Mouse (Mus musculus) neural tube, embryonic 12.5 days (tissue): ENCODE measurements around the gene Rcc1. TPM values are rescaled to one million over a fixed set of nuclear protein-coding genes. Genes with fewer than 3 reads are reported as not detected.
"Not testable (repeated sequence)": the region's sequence is repeated elsewhere in the genome, so short reads cannot be mapped to it uniquely, and the experiment has no call there.

Experiments
- ATAC-seq: fragments of 200-750 bp; cut with Nextera tagmentation; 2 replicates; pipeline ENCODE4 v1.8.0; 2017; ENCODE audit warnings: low read depth, mild to moderate bottlenecking, moderate TSS enrichment, moderate library complexity; ENCODE audit not compliant: low FRiP score
- H3K27ac ChIP-seq: fragments of 300-500 bp; sonication (generic); 2 replicates; pipeline ENCODE4 v1.5.1; 2016
- H3K27me3 ChIP-seq: fragments of 300-500 bp; sonication (generic); replicated peaks from 2 replicates; pipeline ENCODE4 v1.6.1; 2016; ENCODE audit warnings: mild to moderate bottlenecking
- H3K36me3 ChIP-seq: fragments of 300-500 bp; sonication (generic); 2 replicates; pipeline ENCODE4 v1.6.1; 2016; ENCODE audit warnings: mild to moderate bottlenecking
- H3K4me1 ChIP-seq: fragments of 300-500 bp; sonication (generic); 2 replicates; pipeline ENCODE4 v1.6.1; 2016
- H3K4me2 ChIP-seq: fragments of 300-500 bp; sonication (generic); replicated peaks from 2 replicates; pipeline ENCODE4 v1.6.1; 2016; ENCODE audit warnings: mild to moderate bottlenecking
- H3K4me3 ChIP-seq: fragments of 300-500 bp; sonication (generic); 2 replicates; pipeline ENCODE4 v1.5.1; 2016
- H3K9ac ChIP-seq: fragments of 300-500 bp; sonication (generic); 2 replicates; pipeline ENCODE4 v1.6.1; 2016; ENCODE audit warnings: mild to moderate bottlenecking
- H3K9me3 ChIP-seq: fragments of 300-500 bp; sonication (generic); 2 replicates; pipeline ENCODE4 v1.6.1; 2016; ENCODE audit warnings: mild to moderate bottlenecking
- WGBS: fragments of 180-500 bp; shearing (Covaris S2); methylation state at CpG from one replicate; pipeline ENCODE4 v1.1.7; 2016; 5-methylcytosine and 5-hydroxymethylcytosine counted together
- polyA plus RNA-seq: library from polyadenylated mRNA; unstranded; fragments of >200 nt; fragmentation: Nextera tagmentation; extraction: Ambion mirVana; gene quantifications from 2 replicates; pipeline ENCODE4 v1.2.1, GENCODE M21; 2016

Gene Rcc1
- polyA plus RNA-seq, 1 experiment from 2014 or later, result 71.0 TPM

- ATAC-seq, result peak; percentile 88
- Histone ChIP-seq H3K9ac (peak overlapping the region; percentile 83), H3K9me3 (no peaks in the 10 kb centered on the region), H3K4me2 (peak overlapping the region; percentile 73), H3K4me3 (peak overlapping the region; percentile 78), H3K27me3 (no peaks in the 10 kb centered on the region), H3K27ac (peak overlapping the region; percentile 75), H3K4me1 (peaks cover 13% of the 10 kb centered on the region; the same call in 1 of the 2 replicates), H3K36me3 (peaks cover 34% of the 10 kb centered on the region)
- 2% methylated on average over 41 of the region's 41 CpGs for WGBS
These were observed 44.8 kb downstream of the Rcc1 start for GRCm38 (mm10) chr4:132308437-132309139.

- H3K36me3 ChIP-seq, result peaks cover 10% of the 10 kb centered on the region
- H3K27me3 ChIP-seq, result no peaks in the 10 kb centered on the region
- H3K27ac ChIP-seq, result no peak overlapping the region
- no peaks in the 10 kb centered on the region for H3K9me3 ChIP-seq
- no peak overlapping the region for H3K9ac ChIP-seq
- peaks cover 18% of the 10 kb centered on the region for H3K4me1 ChIP-seq
- no peak overlapping the region for H3K4me3 ChIP-seq
- ATAC-seq, result no peak
- H3K4me2 ChIP-seq, result no peak overlapping the region
- WGBS, result 78% methylated on average over 6 of the region's 6 CpGs
These were observed 47.4 kb downstream of the Rcc1 start for GRCm38 (mm10) chr4:132306004-132306403.

GRCm38 (mm10) chr4:132305276-132305675 lies 48.1 kb downstream of the Rcc1 start:
- Histone ChIP-seq H3K4me2 (no peak overlapping the region), H3K9me3 (no peaks in the 10 kb centered on the region), H3K36me3 (peaks cover 3% of the 10 kb centered on the region), H3K4me1 (peaks cover 15% of the 10 kb centered on the region), H3K4me3 (no peak overlapping the region), H3K9ac (no peak overlapping the region), H3K27ac (no peak overlapping the region), H3K27me3 (no peaks in the 10 kb centered on the region)
- 87% methylated on average over 8 of the region's 8 CpGs for WGBS
- ATAC-seq, result no peak

GRCm38 (mm10) chr4:132303484-132303883 lies 49.9 kb downstream of the Rcc1 start:
- not testable (repeated sequence) for H3K4me1 ChIP-seq, H3K36me3 ChIP-seq, H3K27me3 ChIP-seq, H3K27ac ChIP-seq, ATAC-seq, H3K9me3 ChIP-seq
- Histone ChIP-seq H3K4me2 (peak overlapping the region; percentile 75), H3K4me3 (peak overlapping the region; percentile 39), H3K9ac (peak overlapping the region; percentile 49; the same call in 1 of the 2 replicates)
- WGBS, result 49% methylated on average over 6 of the region's 6 CpGs

GRCm38 (mm10) chr4:132302939-132303479 lies 50.4 kb downstream of the Rcc1 start, which contains the start of gene Rab42:
Gene Rab42, minus strand, starts transcription at chr4:132303385.
- H3K9ac ChIP-seq, result peak within 1 kb of the TSS; percentile 49
- 2% methylated on average over 31 of the region's 31 CpGs for WGBS
- H3K9me3 ChIP-seq, result no peaks in the 10 kb centered on the region
- H3K4me2 ChIP-seq, result peak within 1 kb of the TSS; percentile 75
- ATAC-seq, result peak; percentile 61; the same call in 1 of the 2 replicates
- no peaks in the 10 kb centered on the region for H3K36me3 ChIP-seq
- no peaks in the 10 kb centered on the region for H3K27me3 ChIP-seq
- H3K27ac ChIP-seq, result no peak within 1 kb of the TSS
- H3K4me1 ChIP-seq, result peaks cover 5% of the 10 kb centered on the region
- peak within 1 kb of the TSS; percentile 39 for H3K4me3 ChIP-seq

- Histone ChIP-seq H3K4me1 (peaks cover 5% of the 10 kb centered on the region), H3K27ac (no peak overlapping the region), H3K27me3 (no peaks in the 10 kb centered on the region), H3K9ac (peak overlapping the region; percentile 49; the same call in 1 of the 2 replicates), H3K9me3 (no peaks in the 10 kb centered on the region), H3K4me2 (peak overlapping the region; percentile 75), H3K36me3 (no peaks in the 10 kb centered on the region), H3K4me3 (peak overlapping the region; percentile 39; the same call in 1 of the 2 replicates)
- WGBS, result 61% methylated on average over 16 of the region's 16 CpGs
- ATAC-seq, result no peak
These were observed 51.2 kb downstream of the Rcc1 start for GRCm38 (mm10) chr4:132301965-132302938.

DNA sequence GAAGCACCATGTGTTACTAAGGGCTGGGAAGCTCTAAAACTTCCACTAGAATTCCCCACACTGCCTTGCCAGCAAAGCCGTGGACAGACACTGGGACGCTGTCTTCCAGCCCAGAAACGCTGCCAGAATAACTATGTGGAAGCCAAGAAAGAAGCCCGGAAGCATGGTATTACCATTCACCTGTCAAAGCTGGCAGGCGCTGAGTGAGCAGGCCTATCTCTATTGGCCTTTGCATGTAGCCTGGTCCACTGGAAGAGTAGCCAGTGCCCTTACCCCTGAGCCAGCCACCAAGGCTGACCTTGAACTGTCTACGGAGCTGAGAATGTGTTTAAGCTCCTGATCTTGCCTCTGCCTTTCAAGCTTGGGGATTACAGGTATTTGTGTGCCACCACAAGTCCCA lies 51.9 kb downstream of the Rcc1 start:
- Histone ChIP-seq H3K4me1 (peaks cover 5% of the 10 kb centered on the region), H3K27me3 (no peaks in the 10 kb centered on the region), H3K36me3 (no peaks in the 10 kb centered on the region), H3K4me3 (no peak overlapping the region), H3K4me2 (no peak overlapping the region), H3K9ac (no peak overlapping the region), H3K27ac (no peak overlapping the region), H3K9me3 (no peaks in the 10 kb centered on the region)
- ATAC-seq, result no peak
- WGBS, result 90% methylated on average over 6 of the region's 6 CpGs

- WGBS, result 80% methylated on average over 1 of the region's 1 CpGs
- no peaks in the 10 kb centered on the region for H3K9me3 ChIP-seq
- H3K27ac ChIP-seq, result no peak overlapping the region
- ATAC-seq, result no peak
- peaks cover 5% of the 10 kb centered on the region for H3K4me1 ChIP-seq
- H3K4me3 ChIP-seq, result no peak overlapping the region
- H3K9ac ChIP-seq, result no peak overlapping the region
- H3K4me2 ChIP-seq, result no peak overlapping the region
- H3K27me3 ChIP-seq, result no peaks in the 10 kb centered on the region
- 0 out of 2 replicates have a peak, but pooled peaks cover under 1% of the 10 kb centered on the region for H3K36me3 ChIP-seq
These were observed 53.6 kb downstream of the Rcc1 start for GRCm38 (mm10) chr4:132299849-132300248.

DNA sequence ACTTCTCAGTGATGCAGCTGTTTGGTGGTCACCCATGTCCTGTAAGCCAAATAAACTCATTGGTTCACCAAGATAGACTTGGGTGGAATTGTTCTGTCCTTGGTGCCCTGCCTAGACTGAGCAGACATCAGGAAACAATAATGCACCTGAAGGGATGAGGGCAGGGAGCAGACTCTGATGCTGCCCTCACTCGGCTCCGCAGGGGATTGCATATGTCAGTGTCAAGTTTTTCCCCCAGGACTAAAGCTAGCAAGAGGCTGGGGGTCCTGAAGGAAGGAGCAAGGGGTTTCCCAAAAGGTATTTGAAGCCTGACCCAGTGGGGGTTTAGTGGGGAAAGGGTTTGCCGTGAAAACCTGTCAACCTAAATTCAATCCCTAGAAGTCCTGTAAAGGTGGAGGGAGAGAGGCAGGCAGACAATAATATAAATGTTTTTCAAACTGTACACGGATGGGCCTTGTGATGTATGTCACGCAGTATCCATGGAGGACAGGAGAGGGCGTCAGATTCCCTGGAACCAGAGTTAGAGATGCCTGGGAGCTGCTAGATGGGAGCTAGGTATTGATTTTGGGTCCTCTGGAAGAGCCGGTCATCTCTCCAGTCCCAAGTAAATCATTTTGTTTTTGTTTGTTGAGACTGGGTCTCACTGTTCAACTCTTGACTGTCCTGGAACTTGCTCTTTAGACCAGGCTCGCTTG lies 57.6 kb downstream of the Rcc1 start:
- no peak for ATAC-seq
- Histone ChIP-seq H3K4me1 (no peaks in the 10 kb centered on the region), H3K9ac (no peak overlapping the region), H3K36me3 (peaks cover 33% of the 10 kb centered on the region), H3K4me3 (no peak overlapping the region), H3K4me2 (no peak overlapping the region), H3K27ac (no peak overlapping the region), H3K27me3 (no peaks in the 10 kb centered on the region), H3K9me3 (peaks cover 5% of the 10 kb centered on the region)
- WGBS, result 49% methylated on average over 8 of the region's 8 CpGs

DNA sequence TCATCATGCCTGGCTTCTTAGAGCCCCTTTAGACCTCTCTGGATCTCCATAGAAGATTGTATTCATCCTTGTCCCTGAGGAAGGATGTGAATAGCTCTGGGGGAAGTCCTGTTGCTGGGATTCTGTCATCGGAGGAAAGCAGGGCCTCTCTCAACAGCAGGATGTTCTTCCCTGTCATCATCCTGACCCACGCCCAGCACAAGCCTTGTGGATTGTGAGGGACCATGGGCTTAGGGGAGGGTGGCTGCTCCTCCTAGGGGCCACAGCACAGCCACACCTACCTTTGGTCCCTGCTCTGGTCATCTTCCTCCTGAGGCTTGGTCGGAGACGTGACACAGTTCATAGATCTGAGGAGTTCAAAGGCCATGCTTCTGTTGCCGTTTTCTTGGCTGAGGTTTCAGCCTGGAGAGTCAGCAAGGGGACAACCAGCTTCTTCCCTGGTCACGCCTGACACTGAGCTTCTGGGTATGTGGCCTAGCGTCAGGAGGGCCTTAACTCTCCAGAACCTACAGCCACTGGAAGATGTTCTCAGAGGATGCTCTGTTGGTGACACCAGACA lies 59.6 kb downstream of the Rcc1 start:
- Histone ChIP-seq H3K9me3 (peaks cover 5% of the 10 kb centered on the region), H3K27ac (no peak overlapping the region), H3K9ac (peak overlapping the region; percentile 17; the same call in 1 of the 2 replicates), H3K27me3 (no peaks in the 10 kb centered on the region), H3K4me1 (no peaks in the 10 kb centered on the region), H3K36me3 (peaks cover 48% of the 10 kb centered on the region), H3K4me2 (no peak overlapping the region), H3K4me3 (no peak overlapping the region)
- ATAC-seq, result no peak
- 92% methylated on average over 7 of the region's 7 CpGs for whole genome bisulfite sequencing

DNA sequence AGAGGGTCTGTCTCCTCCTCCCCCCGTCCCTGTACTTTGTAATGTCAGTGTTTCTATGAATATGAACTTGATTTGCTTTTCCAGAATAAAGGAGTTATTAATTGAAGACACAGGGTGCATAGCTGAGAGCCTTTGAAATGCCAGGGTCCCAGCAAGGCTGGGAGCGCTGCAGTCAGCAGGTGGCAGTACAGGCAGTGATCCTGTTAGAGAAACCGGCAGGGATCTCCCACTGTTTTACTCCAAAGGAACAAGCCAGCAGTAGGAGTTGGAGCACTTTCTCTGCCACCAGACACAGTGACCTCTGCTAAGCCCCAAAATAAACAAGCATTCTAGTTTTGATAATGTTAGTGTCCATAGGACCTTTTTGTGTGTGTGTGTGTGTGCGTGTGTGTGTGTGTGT lies 60.4 kb downstream of the Rcc1 start:
- H3K27me3 ChIP-seq, result no peaks in the 10 kb centered on the region
- no peak overlapping the region for H3K4me3 ChIP-seq
- H3K4me2 ChIP-seq, result no peak overlapping the region
- 50% methylated on average over 4 of the region's 4 CpGs for WGBS
- no peaks in the 10 kb centered on the region for H3K4me1 ChIP-seq
- H3K9me3 ChIP-seq, result peaks cover 5% of the 10 kb centered on the region
- H3K36me3 ChIP-seq, result peaks cover 49% of the 10 kb centered on the region
- no peak overlapping the region for H3K9ac ChIP-seq
- ATAC-seq, result no peak
- no peak overlapping the region for H3K27ac ChIP-seq
